Mouse (Mus musculus) CH12F3 (cell line): Measurements from ENCODE around the gene Clcn2.

ENCODE experiments used
- in situ Hi-C: fragments of 300-500 bp; cut with MboI; formaldehyde crosslinking; loops from 2 replicates; pipeline ENCODE4 v1.14.3; 2020; ENCODE audit warnings: low sequenced_read_pairs

Clcn2 gene

DNA sequence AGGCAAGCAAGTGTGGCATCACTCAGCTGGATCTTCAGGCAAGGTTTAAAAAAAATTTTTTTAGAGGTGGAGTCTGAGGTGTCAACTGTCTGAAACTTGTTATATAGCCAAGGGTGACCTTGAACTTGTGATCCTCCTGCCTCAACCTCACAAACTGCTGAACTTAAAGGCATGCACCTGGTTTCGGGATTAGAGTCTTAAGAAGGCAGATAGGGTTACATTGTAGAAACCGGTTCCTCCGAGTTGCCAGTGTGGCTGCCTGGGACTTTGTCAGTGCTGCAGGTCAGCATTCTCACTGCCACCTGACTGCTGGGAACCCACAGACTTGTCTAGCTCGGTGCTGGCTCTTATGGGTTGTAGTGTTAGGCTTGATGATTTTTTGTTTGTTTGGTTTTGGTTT is 5.7 kb upstream of the Clcn2 start:
- in situ Hi-C loops, result no loop called here

GRCm38 (mm10) chr16:20722736-20723135 is 5.2 kb upstream of the Clcn2 start:
- in situ Hi-C loops, result no loop called here

- in situ Hi-C loops, result no loop called here
Measured at GRCm38 (mm10) chr16:20721808-20722207, 4.3 kb upstream of the Clcn2 start.

DNA sequence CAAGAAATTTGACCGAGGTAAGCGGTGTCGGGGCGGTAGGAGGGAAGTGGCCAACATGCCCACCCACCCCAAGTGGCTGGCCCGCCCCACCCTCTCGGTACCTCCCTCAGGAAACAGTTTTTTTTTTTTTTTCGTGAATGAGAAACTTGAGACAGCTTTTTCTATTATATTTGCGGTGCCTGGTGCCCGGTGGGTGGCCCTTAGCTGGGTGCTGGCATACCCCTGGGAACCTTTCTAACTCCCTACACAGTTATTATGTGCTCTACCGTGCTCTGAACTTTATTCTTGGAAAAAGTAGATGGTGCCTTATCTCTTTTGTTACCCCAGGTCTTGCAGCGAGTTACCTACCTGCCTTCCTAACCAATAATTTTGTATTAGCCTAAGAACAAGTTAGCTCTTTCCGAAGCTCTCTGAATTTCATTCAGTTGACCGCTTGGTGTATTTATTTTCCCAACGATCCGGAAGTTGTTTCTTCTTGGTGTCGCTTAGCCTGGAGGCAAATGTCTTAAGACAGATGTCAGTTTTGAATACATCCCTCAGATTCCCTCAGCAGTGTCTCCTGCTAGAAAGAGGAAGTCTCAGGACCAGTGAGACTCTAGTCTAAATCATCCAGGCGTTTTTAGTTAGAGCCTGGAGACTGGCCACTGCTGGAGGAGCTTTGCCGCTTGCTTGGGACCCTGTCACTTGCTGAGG is 578 bp upstream of the Clcn2 start:
- in situ Hi-C loops, result no loop called here

GRCm38 (mm10) chr16:20716841-20717180 is 735 bp downstream of the Clcn2 start:
- in situ Hi-C loops, result no loop called here

DNA sequence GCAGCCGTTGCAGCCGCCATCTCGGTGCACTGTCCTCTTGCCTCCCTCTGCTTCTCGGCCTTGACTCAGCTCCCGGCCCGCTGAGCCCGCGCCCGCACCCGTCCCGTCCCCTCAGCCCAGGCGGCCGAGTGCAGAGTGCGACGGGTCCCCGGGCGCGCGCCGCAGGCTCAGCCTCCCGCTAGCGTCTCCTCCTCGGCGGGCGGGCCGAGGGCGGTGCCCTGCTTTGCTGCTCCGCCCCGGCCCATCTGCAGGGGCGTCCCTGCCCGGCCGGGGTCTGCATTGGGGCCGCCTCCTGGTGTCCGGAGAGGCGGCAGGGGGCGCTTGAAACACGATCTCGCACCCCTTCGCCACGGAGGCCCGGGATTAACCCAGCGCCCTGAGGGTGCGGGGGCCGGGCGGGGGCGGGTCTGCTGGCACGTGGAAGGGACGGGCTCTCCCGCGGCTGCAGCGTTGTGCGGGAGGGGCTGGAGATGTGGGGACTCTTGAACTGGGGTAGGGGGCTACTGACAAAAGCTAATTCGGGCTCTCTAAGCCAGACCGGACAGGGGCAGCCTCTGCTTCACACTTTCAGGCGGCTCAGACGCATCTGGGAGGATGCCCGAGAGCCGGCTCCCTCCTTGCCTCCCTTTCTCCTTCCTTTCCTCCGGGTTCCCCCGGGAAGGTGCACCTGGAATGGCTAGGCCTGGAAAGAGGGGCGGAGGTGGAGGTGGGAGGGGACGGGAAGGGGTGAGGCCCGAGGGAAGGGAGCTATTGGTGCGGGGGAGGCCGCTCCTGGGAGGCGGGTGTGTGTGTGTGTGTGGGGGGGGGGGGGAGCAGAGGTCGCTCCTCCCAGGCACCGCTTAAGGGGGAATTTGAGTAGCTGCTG is 1.3 kb downstream of the Clcn2 start:
- in situ Hi-C loops, result no loop called here

GRCm38 (mm10) chr16:20715566-20715965 is 2.0 kb downstream of the Clcn2 start:
- in situ Hi-C loops, result no loop called here

- in situ Hi-C loops, result no loop called here
Measured at GRCm38 (mm10) chr16:20715161-20715560, 2.4 kb downstream of the Clcn2 start.

- in situ Hi-C loops, result no loop called here
Measured at GRCm38 (mm10) chr16:20714307-20715080, 3.1 kb downstream of the Clcn2 start.

DNA sequence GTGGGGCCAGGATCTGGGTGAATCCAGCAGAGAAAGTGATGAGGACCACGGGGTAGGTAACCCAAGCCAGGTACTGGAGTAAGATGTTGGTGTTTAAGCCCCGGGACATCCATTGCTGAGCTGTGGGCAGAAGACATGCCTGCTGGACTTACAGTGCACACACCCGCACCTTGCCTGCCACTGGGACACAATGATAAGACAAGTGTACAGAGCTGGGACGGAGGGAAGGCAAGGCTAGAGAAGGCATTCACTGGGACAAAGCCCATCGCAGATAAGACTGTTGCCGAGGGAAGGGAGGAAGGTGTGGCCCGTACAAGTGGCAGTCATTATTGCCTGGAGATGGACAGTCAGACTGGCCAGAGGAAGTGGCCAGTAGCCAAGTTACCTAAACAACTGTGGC is 4.7 kb downstream of the Clcn2 start:
- in situ Hi-C loops, result no loop called here

GRCm38 (mm10) chr16:20712190-20712589 is 5.4 kb downstream of the Clcn2 start:
- in situ Hi-C loops, result no loop called here

- in situ Hi-C loops, result no loop called here
Measured at GRCm38 (mm10) chr16:20710810-20711209, 6.7 kb downstream of the Clcn2 start.

DNA sequence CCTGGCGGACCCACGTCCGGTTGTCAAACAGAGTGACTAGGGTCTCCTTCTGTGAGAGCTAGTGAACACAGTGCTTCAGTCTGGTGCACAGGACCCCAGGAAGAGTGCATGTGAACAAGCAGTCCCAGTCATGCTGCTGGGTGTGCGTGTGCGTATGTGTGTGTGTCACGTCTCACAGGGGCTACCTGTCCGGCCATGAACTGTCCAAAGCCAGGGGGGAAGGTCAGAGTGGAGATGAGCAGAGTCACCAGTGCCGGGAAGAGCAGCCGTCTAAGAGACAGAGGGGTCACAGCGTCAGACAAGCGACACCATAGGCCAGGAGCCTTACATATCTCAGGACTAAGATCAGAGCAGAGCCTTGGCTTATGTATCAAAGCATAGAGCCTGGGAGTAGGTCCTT is 7.2 kb downstream of the Clcn2 start:
- in situ Hi-C loops, result no loop called here

GRCm38 (mm10) chr16:20708939-20709734 is 8.4 kb downstream of the Clcn2 start:
- in situ Hi-C loops, result no loop called here

GRCm38 (mm10) chr16:20708220-20708938 is 9.2 kb downstream of the Clcn2 start:
- in situ Hi-C loops, result no loop called here

GRCm38 (mm10) chr16:20706407-20707055 is 11.0 kb downstream of the Clcn2 start:
- in situ Hi-C loops, result no loop called here

DNA sequence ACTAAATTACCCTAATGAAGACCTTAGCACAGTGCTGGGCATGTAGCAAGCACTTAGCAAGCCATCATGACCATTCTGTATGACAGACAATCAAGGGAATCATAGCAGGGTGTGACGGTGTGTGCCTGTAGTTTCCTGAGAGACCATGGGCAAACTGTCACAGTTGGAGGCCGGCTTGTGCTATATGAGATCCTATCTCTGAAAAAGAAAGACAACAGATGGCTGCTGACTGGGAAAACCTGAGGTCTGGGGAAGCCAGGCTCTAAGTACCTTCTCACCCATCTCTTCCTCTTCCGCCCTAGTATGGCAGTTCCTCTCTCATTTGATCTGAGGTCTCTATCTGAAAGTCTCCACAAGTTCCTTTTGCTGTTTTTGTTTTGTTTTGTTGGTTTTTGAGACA is 11.8 kb downstream of the Clcn2 start:
- in situ Hi-C loops, result no loop called here

- in situ Hi-C loops, result no loop called here
Measured at GRCm38 (mm10) chr16:20703699-20704400, 13.7 kb downstream of the Clcn2 start.

DNA sequence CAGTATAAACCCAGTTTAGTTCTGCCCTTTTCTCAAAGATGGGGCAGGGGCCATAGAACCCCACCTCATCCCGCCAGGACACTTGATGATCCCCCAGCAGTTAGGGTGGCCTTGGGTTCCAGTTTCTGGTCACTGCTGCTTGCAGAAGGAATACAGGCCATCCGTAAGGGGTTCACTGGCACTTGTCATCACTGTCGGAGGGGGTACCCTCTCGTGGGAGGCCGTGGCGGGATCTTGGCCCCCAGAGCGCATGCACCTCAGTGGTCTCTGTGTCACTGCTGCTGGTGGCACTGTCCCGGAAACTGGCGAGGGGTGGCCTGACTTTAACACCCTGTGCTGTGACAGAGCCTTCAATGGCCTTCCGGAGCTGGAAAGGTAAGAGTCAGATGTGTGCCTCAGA is 14.5 kb downstream of the Clcn2 start:
- in situ Hi-C loops, result no loop called here
